Mouse (Mus musculus): ENCODE measurements at regions not wholly inside any gene's neighbourhood (a gene's known extent, or its start where the extent isn't known, plus 50 kb on each side); places are given as distances from the start of the nearest gene placed in this dataset.
A peak's percentile ranks its signal among the peaks of the same experiment; 100 is the strongest.

GRCm38 (mm10) chr12:107730940-107731339, 242.5 kb downstream of the 3110018I06Rik start:
- 69% methylated on average over 4 of the region's 4 CpGs for WGBS

GRCm38 (mm10) chr12:107734536-107734935, 246.1 kb downstream of the 3110018I06Rik start:
- Histone ChIP-seq H3K27ac (ENCODE audit: insufficient read depth, low read depth, low read length) (peak overlapping the region; percentile 38; the same call in 1 of the 2 replicates), H3K36me3 (ENCODE audit: control insufficient read depth, insufficient read depth, low read length) (no peaks in the 10 kb centered on the region), H3K27me3 (ENCODE audit: control insufficient read depth, insufficient read depth, low read length) (no peaks in the 10 kb centered on the region), H3K4me3 (ENCODE audit: low read depth, low read length) (no peak overlapping the region), H3K4me1 (ENCODE audit: control insufficient read depth, insufficient read depth, insufficient read length, low read length) (no peaks in the 10 kb centered on the region)
- 92% methylated on average over 6 of the region's 6 CpGs for WGBS
- no peak for TF ChIP-seq POLR2A (IDR thresholded peaks at IDR 0.05; ENCODE audit: low read depth, low read length)
- no peak for TF ChIP-seq CTCF (IDR thresholded peaks at IDR 0.05; ENCODE audit: extremely low read depth, insufficient read length, insufficient replicate concordance, low read depth, low read length)

More at GRCm38 (mm10) chr12:107730940-107731339, 242.5 kb downstream of the 3110018I06Rik start:
- H3K27ac ChIP-seq (ENCODE audit: insufficient read depth, low read depth, low read length), result no peak overlapping the region
- no peak overlapping the region for H3K4me3 ChIP-seq (ENCODE audit: low read depth, low read length)
- no peaks in the 10 kb centered on the region for H3K27me3 ChIP-seq (ENCODE audit: control insufficient read depth, insufficient read depth, low read length)
- H3K36me3 ChIP-seq (ENCODE audit: control insufficient read depth, insufficient read depth, low read length), result no peaks in the 10 kb centered on the region
- H3K4me1 ChIP-seq (ENCODE audit: control insufficient read depth, insufficient read depth, insufficient read length, low read length), result no peaks in the 10 kb centered on the region
- TF ChIP-seq POLR2A (IDR thresholded peaks at IDR 0.05; ENCODE audit: low read depth, low read length) (no peak), CTCF (IDR thresholded peaks at IDR 0.05; ENCODE audit: extremely low read depth, insufficient read length, insufficient replicate concordance, low read depth, low read length) (no peak)

- H3K4me1 ChIP-seq (ENCODE audit: control insufficient read depth, insufficient read depth, insufficient read length, low read length), result no peaks in the 10 kb centered on the region
- no peaks in the 10 kb centered on the region for H3K36me3 ChIP-seq (ENCODE audit: control insufficient read depth, insufficient read depth, low read length)
- H3K4me3 ChIP-seq (ENCODE audit: low read depth, low read length), result no peak overlapping the region
- TF ChIP-seq POLR2A (IDR thresholded peaks at IDR 0.05; ENCODE audit: low read depth, low read length) (no peak), CTCF (IDR thresholded peaks at IDR 0.05; ENCODE audit: extremely low read depth, insufficient read length, insufficient replicate concordance, low read depth, low read length) (no peak)
- WGBS, result 90% methylated on average over 13 of the region's 13 CpGs
- no peak overlapping the region for H3K27ac ChIP-seq (ENCODE audit: insufficient read depth, low read depth, low read length)
- no peaks in the 10 kb centered on the region for H3K27me3 ChIP-seq (ENCODE audit: control insufficient read depth, insufficient read depth, low read length)
Measured at GRCm38 (mm10) chr12:107742641-107743040, 254.2 kb downstream of the 3110018I06Rik start.

GRCm38 (mm10) chr12:107744822-107745221, 256.4 kb downstream of the 3110018I06Rik start:
- WGBS, result 90% methylated on average over 8 of the region's 8 CpGs
- Histone ChIP-seq H3K27ac (ENCODE audit: insufficient read depth, low read depth, low read length) (no peak overlapping the region), H3K4me1 (ENCODE audit: control insufficient read depth, insufficient read depth, insufficient read length, low read length) (no peaks in the 10 kb centered on the region), H3K36me3 (ENCODE audit: control insufficient read depth, insufficient read depth, low read length) (no peaks in the 10 kb centered on the region), H3K27me3 (ENCODE audit: control insufficient read depth, insufficient read depth, low read length) (no peaks in the 10 kb centered on the region), H3K4me3 (ENCODE audit: low read depth, low read length) (no peak overlapping the region)
- TF ChIP-seq POLR2A (IDR thresholded peaks at IDR 0.05; ENCODE audit: low read depth, low read length), result no peak
- TF ChIP-seq CTCF (IDR thresholded peaks at IDR 0.05; ENCODE audit: extremely low read depth, insufficient read length, insufficient replicate concordance, low read depth, low read length), result no peak

GRCm38 (mm10) chr12:107748481-107749380, 254.7 kb downstream of the Bcl11b start:
- Histone ChIP-seq H3K27ac (ENCODE audit: insufficient read depth, low read depth, low read length) (no peak overlapping the region), H3K4me3 (ENCODE audit: low read depth, low read length) (no peak overlapping the region), H3K36me3 (ENCODE audit: control insufficient read depth, insufficient read depth, low read length) (no peaks in the 10 kb centered on the region), H3K27me3 (ENCODE audit: control insufficient read depth, insufficient read depth, low read length) (no peaks in the 10 kb centered on the region), H3K4me1 (ENCODE audit: control insufficient read depth, insufficient read depth, insufficient read length, low read length) (peaks cover 5% of the 10 kb centered on the region; the same call in 1 of the 2 replicates)
- 83% methylated on average over 18 of the region's 18 CpGs for WGBS
- no peak for TF ChIP-seq CTCF (IDR thresholded peaks at IDR 0.05; ENCODE audit: extremely low read depth, insufficient read length, insufficient replicate concordance, low read depth, low read length)
- no peak for TF ChIP-seq POLR2A (IDR thresholded peaks at IDR 0.05; ENCODE audit: low read depth, low read length)

- Histone ChIP-seq H3K36me3 (ENCODE audit: control insufficient read depth, insufficient read depth, low read length) (no peaks in the 10 kb centered on the region), H3K4me1 (ENCODE audit: control insufficient read depth, insufficient read depth, insufficient read length, low read length) (peaks cover 5% of the 10 kb centered on the region; the same call in 1 of the 2 replicates), H3K27me3 (ENCODE audit: control insufficient read depth, insufficient read depth, low read length) (no peaks in the 10 kb centered on the region), H3K4me3 (ENCODE audit: low read depth, low read length) (no peak overlapping the region), H3K27ac (ENCODE audit: insufficient read depth, low read depth, low read length) (no peak overlapping the region)
- TF ChIP-seq CTCF (IDR thresholded peaks at IDR 0.05; ENCODE audit: extremely low read depth, insufficient read length, insufficient replicate concordance, low read depth, low read length), result no peak
- 82% methylated on average over 11 of the region's 11 CpGs for WGBS
Measured at GRCm38 (mm10) chr12:107749381-107750085, 253.9 kb downstream of the Bcl11b start.

All from small intestine, adult 2 months (tissue).